Mouse (Mus musculus) liver, adult 2 months (tissue): ENCODE results near the gene Ppp6c.

Source experiments
- CTCF ChIP-seq: fragments of 200-500 bp; IDR thresholded peaks from 2 replicates; pipeline ENCODE4 v1.5.1; 2011; ENCODE audit warnings: low read depth, low read length, control low read depth
- POLR2A ChIP-seq: fragments of 200-500 bp; IDR thresholded peaks from 2 replicates; pipeline ENCODE4 v1.6.1; 2011; ENCODE audit warnings: low read length, control low read depth; ENCODE audit not compliant: insufficient read depth; ENCODE audit errors: extremely low read depth

DNA sequence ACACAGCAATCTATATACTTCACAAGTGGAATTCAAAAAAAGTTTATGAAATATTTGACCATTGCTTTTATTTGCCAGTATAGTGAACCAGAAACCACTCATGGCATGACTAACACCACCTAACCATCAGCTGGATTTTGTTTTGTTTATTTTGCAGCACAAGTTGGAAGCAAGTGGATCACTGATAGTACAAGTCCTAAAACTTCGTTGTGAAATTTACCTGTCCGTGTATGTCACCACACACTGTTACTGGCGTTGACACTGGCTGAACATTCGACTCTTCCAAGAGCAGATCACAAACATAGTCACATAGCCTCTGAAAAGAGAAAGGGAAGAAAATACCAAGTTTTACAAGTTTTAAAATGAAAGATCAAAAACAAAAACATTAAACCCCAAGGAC lies 15.5 kb downstream of the Ppp6c start:
- TF ChIP-seq CTCF: no peak
- TF ChIP-seq POLR2A: no peak
